Mouse (Mus musculus) heart, postnatal 0 days (tissue): ENCODE measurements around the gene H13. TPM values are rescaled to one million over a fixed set of nuclear protein-coding genes. Genes with fewer than 3 reads are reported as not detected.

Source experiments
- ATAC-seq: fragments of 200-750 bp; cut with Nextera tagmentation; 2 replicates; pipeline ENCODE4 v1.8.0; 2017; ENCODE audit warnings: low read depth, moderate number of reproducible peaks, moderate library complexity; ENCODE audit not compliant: insufficient read depth
- DNase-seq: peaks from one replicate; pipeline ENCODE4 v3.0.0-alpha.2; 2016; ENCODE audit warnings: low spot score
- H3K27ac ChIP-seq: fragments of 300-500 bp; sonication (generic); 2 replicates; pipeline ENCODE4 v1.5.1; 2014; ENCODE audit warnings: low read depth, mild to moderate bottlenecking
- H3K27me3 ChIP-seq: fragments of 300-500 bp; sonication (generic); 2 replicates; pipeline ENCODE4 v1.6.1; 2014; ENCODE audit warnings: low read length, mixed read lengths; ENCODE audit not compliant: control insufficient read depth, insufficient read depth
- H3K36me3 ChIP-seq: fragments of 300-500 bp; sonication (generic); replicated peaks from 2 replicates; pipeline ENCODE4 v1.6.1; 2014; ENCODE audit warnings: low read length, mixed read lengths; ENCODE audit not compliant: control insufficient read depth, insufficient read depth
- H3K4me1 ChIP-seq: fragments of 300-500 bp; sonication (generic); 2 replicates; pipeline ENCODE4 v1.6.1; 2014; ENCODE audit warnings: antibody characterized with exemption; ENCODE audit not compliant: control insufficient read depth, insufficient read depth
- H3K4me2 ChIP-seq: fragments of 300-500 bp; sonication (generic); 2 replicates; pipeline ENCODE4 v1.6.1; 2014; ENCODE audit warnings: low read depth, mild to moderate bottlenecking, low read length, moderate library complexity
- H3K4me3 ChIP-seq: fragments of 300-500 bp; sonication (generic); 2 replicates; pipeline ENCODE4 v1.5.1; 2014; ENCODE audit warnings: low read depth, low read length
- H3K9ac ChIP-seq: fragments of 300-500 bp; sonication (generic); replicated peaks from 2 replicates; pipeline ENCODE4 v1.6.1; 2014; ENCODE audit warnings: low read depth, low read length, mixed read lengths
- H3K9me3 ChIP-seq: fragments of 300-500 bp; sonication (generic); replicated peaks from 2 replicates; pipeline ENCODE4 v1.6.1; 2016; ENCODE audit warnings: low read length; ENCODE audit not compliant: control insufficient read depth
- CTCF ChIP-seq: IDR thresholded peaks from 2 replicates; pipeline ENCODE4 v1.5.1; 2016; ENCODE audit warnings: antibody characterized with exemption, control low read depth, low read depth
- EP300 ChIP-seq: IDR thresholded peaks from 2 replicates; pipeline ENCODE4 v1.6.1; 2016; ENCODE audit warnings: antibody characterized with exemption, low read depth
- WGBS: fragments of 180-500 bp; shearing (Covaris S2); extraction: QIAGEN DNeasy Blood & Tissue Kit; methylation state at CpG from one replicate; pipeline ENCODE4 v1.1.7; 2014; 5-methylcytosine and 5-hydroxymethylcytosine counted together
- polyA plus RNA-seq: library from polyadenylated mRNA; unstranded; fragments of >200 nt; fragmentation: Nextera tagmentation; extraction: Ambion mirVana; gene quantifications from 2 replicates; pipeline ENCODE4 v1.2.1, GENCODE M21; 2015
- total RNA-seq: library from RNA; depleted of rRNA; stranded (reverse); fragments of >200 nt; gene quantifications from 2 replicates; pipeline ENCODE4 v1.2.3, GENCODE M21; 2014; ENCODE audit warnings: low replicate concordance

H13 gene
- total and polyA plus RNA-seq, 2 experiments from 2014 or later, result 55.0 to 68.6 TPM

- no peak for TF ChIP-seq CTCF
- TF ChIP-seq EP300, result no peak
- Histone ChIP-seq H3K9me3 (no peaks in the 10 kb centered on the region), H3K36me3 (no peaks in the 10 kb centered on the region), H3K4me2 (peak overlapping the region; percentile 32), H3K27ac (peak overlapping the region; percentile 40), H3K4me1 (peaks cover 9% of the 10 kb centered on the region; the same call in 1 of the 2 replicates), H3K27me3 (peaks cover 17% of the 10 kb centered on the region; the same call in 1 of the 2 replicates), H3K4me3 (no peak overlapping the region), H3K9ac (no peak overlapping the region)
- WGBS, result 29% methylated on average over 17 of the region's 17 CpGs
- ATAC-seq, result no peak
- DNase-seq, result no peak
Observed at GRCm38 (mm10) chr2:152633334-152633733, 35.9 kb upstream of the H13 start.

- Histone ChIP-seq H3K27me3 (0 out of 2 replicates have a peak, but pooled peaks cover 8% of the 10 kb centered on the region), H3K4me2 (no peak overlapping the region), H3K27ac (no peak overlapping the region), H3K9me3 (no peaks in the 10 kb centered on the region), H3K36me3 (no peaks in the 10 kb centered on the region), H3K4me3 (no peak overlapping the region), H3K4me1 (peaks cover 16% of the 10 kb centered on the region; the same call in 1 of the 2 replicates), H3K9ac (no peak overlapping the region)
- ATAC-seq (no peak), DNase-seq (no peak)
- TF ChIP-seq EP300, result no peak
- no peak for TF ChIP-seq CTCF
- 63% methylated on average over 29 of the region's 29 CpGs for WGBS
Observed at GRCm38 (mm10) chr2:152634311-152634710, 35.0 kb upstream of the H13 start.

- Histone ChIP-seq H3K36me3 (no peaks in the 10 kb centered on the region), H3K27ac (peak overlapping the region; percentile 65), H3K9me3 (no peaks in the 10 kb centered on the region), H3K9ac (no peak overlapping the region), H3K4me1 (peaks cover 16% of the 10 kb centered on the region; the same call in 1 of the 2 replicates), H3K4me2 (no peak overlapping the region), H3K4me3 (no peak overlapping the region), H3K27me3 (0 out of 2 replicates have a peak, but pooled peaks cover 5% of the 10 kb centered on the region)
- TF ChIP-seq CTCF, result no peak
- TF ChIP-seq EP300, result peak; percentile 92
- peak; percentile 77 for DNase-seq
- ATAC-seq, result peak; percentile 59
- 41% methylated on average over 23 of the region's 23 CpGs for WGBS
Observed at GRCm38 (mm10) chr2:152636246-152637005, 32.8 kb upstream of the H13 start.

GRCm38 (mm10) chr2:152637006-152637322, 32.3 kb upstream of the H13 start:
- 50% methylated on average over 6 of the region's 6 CpGs for WGBS
- Histone ChIP-seq H3K36me3 (no peaks in the 10 kb centered on the region), H3K4me1 (peaks cover 16% of the 10 kb centered on the region; the same call in 1 of the 2 replicates), H3K4me3 (no peak overlapping the region), H3K9ac (no peak overlapping the region), H3K27ac (peak overlapping the region; percentile 65), H3K4me2 (no peak overlapping the region), H3K27me3 (0 out of 2 replicates have a peak, but pooled peaks cover 5% of the 10 kb centered on the region), H3K9me3 (no peaks in the 10 kb centered on the region)
- TF ChIP-seq CTCF (no peak), EP300 (no peak; the same call in 1 of the 2 replicates)
- DNase-seq (no peak), ATAC-seq (no peak)

GRCm38 (mm10) chr2:152637381-152637780, 31.9 kb upstream of the H13 start:
- Histone ChIP-seq H3K9me3 (no peaks in the 10 kb centered on the region), H3K27ac (peak overlapping the region; percentile 65), H3K4me3 (no peak overlapping the region), H3K27me3 (0 out of 2 replicates have a peak, but pooled peaks cover 5% of the 10 kb centered on the region), H3K36me3 (no peaks in the 10 kb centered on the region), H3K4me1 (peaks cover 16% of the 10 kb centered on the region; the same call in 1 of the 2 replicates), H3K9ac (no peak overlapping the region), H3K4me2 (no peak overlapping the region)
- 82% methylated on average over 4 of the region's 4 CpGs for WGBS
- TF ChIP-seq CTCF, result no peak
- no peak for TF ChIP-seq EP300
- DNase-seq, result no peak
- no peak for ATAC-seq
